Mouse (Mus musculus) gastrocnemius, adult 2 months (tissue): ENCODE results near the gene Def8. TPM values are rescaled to one million over a fixed set of nuclear protein-coding genes. Genes with fewer than 3 reads are reported as not detected.
"Not testable (repeated sequence)": the region's sequence is repeated elsewhere in the genome, so short reads cannot be mapped to it uniquely, and the experiment has no call there.

Experiments
- DNase-seq: peaks from one replicate; pipeline ENCODE4 v3.0.0; 2022
- H3K27ac ChIP-seq: fragments of 200-600 bp; 2 replicates; pipeline ENCODE4 v1.8.1; 2022; ENCODE audit warnings: mild to moderate bottlenecking
- H3K4me3 ChIP-seq: fragments of 200-600 bp; 2 replicates; pipeline ENCODE4 v1.8.1; 2022; ENCODE audit warnings: mild to moderate bottlenecking, moderate library complexity
- CTCF ChIP-seq: fragments of 200-600 bp; IDR thresholded peaks from 2 replicates; pipeline ENCODE4 v1.8.1; 2022; ENCODE audit warnings: antibody characterized with exemption, mild to moderate bottlenecking, moderate library complexity
- intact Hi-C: fragments of 180-260 bp; cut with DNase I; formaldehyde crosslinking; loops from one replicate; pipeline ENCODE4 v1.15.1; 2025
- total RNA-seq, 2 experiments: library from RNA; stranded (reverse); gene quantifications; 2 replicates each; pipeline ENCODE4 v1.2.3; 2021

Def8 gene
- total RNA-seq, 2 experiments from 2014 or later = 38.5 to 39.1 TPM

DNA sequence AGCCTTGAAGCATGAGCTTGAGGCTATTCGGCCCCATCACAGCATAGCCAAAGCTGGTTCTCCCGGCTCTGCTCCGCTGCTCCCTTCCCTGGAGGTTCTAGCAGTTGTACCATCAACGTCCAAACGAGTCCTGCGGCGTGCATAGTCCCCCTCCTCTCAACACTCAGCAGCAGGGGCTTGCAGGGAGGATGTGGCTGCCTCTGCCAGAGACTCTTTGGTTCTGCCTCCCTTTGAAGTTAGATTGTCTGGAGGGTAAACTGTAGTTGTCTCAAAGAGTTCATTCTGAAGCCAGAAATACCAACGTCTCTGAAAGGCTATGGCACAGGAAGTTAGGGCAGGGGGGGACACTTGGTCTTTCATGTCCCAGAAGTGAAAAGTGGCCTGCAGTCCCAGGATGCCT, 18.8 kb upstream of the Def8 start:
- H3K4me3 ChIP-seq = no peak overlapping the region
- TF ChIP-seq CTCF = no peak
- DNase-seq = no peak
- intact Hi-C loops = no loop called here
- no peak overlapping the region for H3K27ac ChIP-seq

DNA sequence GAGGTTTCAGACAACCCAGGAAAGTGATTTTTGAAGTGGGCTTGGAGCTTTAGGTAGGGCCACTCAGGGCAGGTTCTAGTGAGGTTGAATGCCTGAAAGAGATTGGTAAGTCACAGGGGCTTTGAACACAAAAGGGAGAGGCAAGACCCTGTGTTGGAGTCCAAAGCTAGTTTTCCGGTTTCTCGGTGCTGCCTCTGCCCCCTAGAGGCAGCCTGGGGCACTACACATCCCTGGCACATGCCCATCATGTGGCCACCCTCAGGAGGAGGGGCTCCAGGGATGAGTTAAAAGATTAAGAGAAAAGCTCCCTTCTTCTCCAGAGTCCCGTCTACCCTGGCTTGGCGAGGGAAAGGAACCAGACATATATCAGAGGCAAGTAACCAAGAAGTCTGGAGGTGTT, 16.5 kb upstream of the Def8 start, which contains the start of gene Mc1r:
Gene Mc1r (plus strand): TSS at position 322 of the 400 bp plus-strand sequence.
- TF ChIP-seq CTCF = peak; percentile 95

DNA sequence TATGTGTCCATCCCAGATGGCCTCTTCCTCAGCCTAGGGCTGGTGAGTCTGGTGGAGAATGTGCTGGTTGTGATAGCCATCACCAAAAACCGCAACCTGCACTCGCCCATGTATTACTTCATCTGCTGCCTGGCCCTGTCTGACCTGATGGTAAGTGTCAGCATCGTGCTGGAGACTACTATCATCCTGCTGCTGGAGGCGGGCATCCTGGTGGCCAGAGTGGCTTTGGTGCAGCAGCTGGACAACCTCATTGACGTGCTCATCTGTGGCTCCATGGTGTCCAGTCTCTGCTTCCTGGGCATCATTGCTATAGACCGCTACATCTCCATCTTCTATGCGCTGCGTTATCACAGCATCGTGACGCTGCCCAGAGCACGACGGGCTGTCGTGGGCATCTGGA, 15.7 kb upstream of the Def8 start:
- peak; percentile 11 for DNase-seq
- intact Hi-C loops = no loop called here
- no peak for TF ChIP-seq CTCF
- no peak overlapping the region for H3K27ac ChIP-seq
- H3K4me3 ChIP-seq = no peak overlapping the region

More for the DNA sequence above, 16.5 kb upstream of the Def8 start, which contains the start of gene Mc1r:
- Histone ChIP-seq H3K4me3 (peak within 1 kb of the TSS; percentile 40), H3K27ac (no peak within 1 kb of the TSS)
- intact Hi-C loops = no loop called here
- peak; percentile 72 for DNase-seq

DNA sequence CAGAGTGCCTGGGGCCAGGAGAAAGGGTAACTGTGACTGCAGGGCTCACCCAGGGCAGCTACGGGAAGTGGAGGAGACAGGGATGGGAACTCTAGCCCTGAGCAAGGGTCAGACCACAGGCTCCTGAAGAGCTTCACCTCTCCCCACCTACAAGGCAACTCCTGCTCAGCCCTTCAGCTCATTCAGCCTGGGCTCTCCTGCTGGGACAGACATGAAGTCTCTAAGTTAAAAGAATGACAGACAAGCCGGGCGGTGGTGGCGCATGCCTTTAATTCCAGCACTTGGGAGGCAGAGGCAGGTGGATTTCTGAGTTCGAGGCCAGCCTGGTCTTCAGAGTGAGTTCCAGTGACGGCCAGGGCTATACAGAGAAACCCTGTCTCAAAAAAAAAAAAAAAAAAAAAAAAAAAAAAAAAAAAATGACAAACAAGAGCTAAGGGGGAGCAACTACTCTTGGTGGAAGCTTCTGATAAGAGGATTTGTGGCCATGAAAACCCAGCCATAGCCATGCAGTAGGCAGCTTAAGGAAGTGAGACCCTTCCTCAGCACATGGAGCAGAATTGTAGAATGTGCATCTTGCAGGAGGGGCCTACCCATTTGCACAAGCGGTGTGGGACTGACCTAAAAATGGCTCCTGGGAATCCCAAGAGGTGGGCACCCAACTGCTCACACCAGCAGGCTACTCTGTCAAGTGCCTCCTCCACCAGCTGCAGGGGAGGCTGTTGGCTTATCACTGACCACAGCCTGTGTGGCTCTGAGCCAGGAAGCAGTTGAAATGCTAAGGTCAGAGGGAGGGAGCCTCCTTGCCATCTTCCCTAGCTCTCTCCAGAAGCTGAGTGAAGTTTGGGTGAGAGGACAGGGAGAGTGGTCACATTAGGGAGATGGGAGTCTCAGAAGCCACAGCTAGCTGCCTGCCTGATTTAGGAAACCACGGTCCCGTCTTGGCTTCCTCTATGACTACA, 14.5 kb upstream of the Def8 start:
- peak; percentile 17 for DNase-seq
- TF ChIP-seq CTCF = no peak
- intact Hi-C loops = no loop called here
- no peak overlapping the region for H3K27ac ChIP-seq
- H3K4me3 ChIP-seq = no peak overlapping the region

DNA sequence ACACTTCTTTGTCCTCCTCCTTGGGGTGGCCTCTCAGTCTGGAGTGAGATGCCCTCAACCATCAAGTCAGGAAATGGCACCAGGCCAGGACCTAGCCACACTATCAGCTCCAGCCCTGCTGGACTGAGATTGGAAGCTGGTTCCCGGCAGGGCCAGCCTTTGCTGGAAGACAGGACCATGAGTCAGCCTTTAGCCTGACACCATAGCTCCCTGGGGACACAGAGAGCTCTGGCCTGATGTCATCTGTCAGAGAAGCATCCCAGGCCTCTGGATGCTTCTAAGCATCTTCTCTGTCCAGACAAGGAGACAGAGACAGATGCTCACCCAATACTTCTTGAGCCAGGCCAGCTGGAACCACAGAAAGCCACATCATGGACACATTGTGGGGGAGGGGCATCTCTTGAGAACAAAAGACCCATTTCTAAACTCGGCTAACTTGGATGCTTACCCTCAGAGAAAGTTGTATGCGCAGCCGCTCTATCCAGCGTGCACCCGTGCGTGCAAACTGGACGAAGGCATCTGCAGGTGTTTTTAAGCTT, 13.2 kb upstream of the Def8 start:
- intact Hi-C loops = no loop called here
- Histone ChIP-seq H3K4me3 (no peak overlapping the region), H3K27ac (no peak overlapping the region)

DNA sequence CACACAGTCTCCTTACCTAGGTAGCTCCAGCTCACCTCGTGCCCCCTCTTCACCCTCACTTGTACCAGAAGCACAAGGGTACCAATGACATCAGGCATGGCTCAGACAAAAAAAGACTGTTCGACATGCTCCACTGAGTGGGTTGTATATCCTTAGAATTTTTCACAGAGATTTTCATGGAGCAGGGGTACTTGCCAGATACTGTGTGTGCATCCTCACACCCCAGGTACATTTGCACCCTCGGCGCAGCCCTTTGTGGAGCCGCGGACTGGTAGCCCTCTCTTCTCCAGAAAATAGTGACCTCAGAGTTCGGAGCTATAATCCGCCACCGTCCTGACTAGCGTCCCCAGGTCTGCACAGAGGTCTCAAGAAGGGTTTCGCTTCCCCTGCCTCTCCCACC, 12.5 kb upstream of the Def8 start:
- no peak for TF ChIP-seq CTCF
- no peak overlapping the region for H3K27ac ChIP-seq
- H3K4me3 ChIP-seq = peak overlapping the region; percentile 57
- DNase-seq = peak; percentile 15
- intact Hi-C loops = no loop called here

More for the DNA sequence above, 13.2 kb upstream of the Def8 start:
- no peak for TF ChIP-seq CTCF
- peak; percentile 62 for DNase-seq

DNA sequence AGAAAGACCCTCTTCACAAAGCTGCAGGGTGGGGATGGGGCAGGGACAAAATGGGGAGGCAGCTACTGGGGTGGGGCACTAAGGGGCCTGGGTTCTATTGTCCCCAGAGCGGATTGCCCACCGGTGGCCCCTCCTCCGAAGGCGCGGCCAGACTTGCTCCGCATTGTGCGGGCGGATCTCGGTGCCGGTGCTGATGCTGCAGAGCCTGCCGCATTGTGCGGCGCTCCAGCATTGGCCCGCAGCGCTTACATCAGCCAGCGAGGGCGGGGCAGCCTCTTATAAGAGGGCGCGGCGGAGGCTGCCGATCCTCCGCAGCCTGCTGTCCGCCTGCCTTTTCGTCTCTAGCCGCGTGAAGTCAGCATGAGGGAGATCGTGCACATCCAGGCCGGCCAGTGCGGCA, 12.1 kb upstream of the Def8 start, which contains the start of gene Tubb3:
Gene Tubb3 (plus strand): TSS at position 179 of the 400 bp plus-strand sequence.
- intact Hi-C loops = no loop called here

DNA sequence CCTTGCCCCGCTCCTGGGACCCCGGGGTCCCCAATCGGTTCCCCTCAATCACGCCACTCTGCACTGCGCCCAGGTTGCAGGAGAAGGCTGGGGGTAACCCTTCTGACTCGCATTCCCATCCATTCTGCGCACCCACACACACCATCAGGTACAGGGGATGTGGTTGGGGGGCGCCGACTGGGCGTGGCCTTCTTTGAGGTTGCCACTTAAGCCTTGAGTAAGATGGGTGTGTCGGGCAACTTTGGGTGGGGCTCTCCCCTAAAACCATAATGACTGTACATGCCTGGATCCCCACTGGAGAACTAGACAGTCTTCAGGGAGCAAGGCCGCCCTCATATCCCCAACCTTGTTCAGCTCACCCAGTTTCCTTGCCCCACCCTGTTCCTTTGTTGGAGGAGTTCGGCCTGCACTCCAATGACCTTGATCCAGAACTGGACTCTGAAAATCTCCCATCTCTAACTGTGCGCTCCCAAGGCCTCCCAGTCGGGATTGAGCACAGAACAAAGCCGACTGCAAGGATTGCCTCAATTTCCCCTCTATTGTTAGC, 11.5 kb upstream of the Def8 start:
- no peak for TF ChIP-seq CTCF
- Histone ChIP-seq H3K27ac (no peak overlapping the region), H3K4me3 (peak overlapping the region; percentile 57)
- intact Hi-C loops = no loop called here
- no peak for DNase-seq

More for the DNA sequence above, 12.1 kb upstream of the Def8 start, which contains the start of gene Tubb3:
- DNase-seq = peak; percentile 62
- no peak for TF ChIP-seq CTCF
- Histone ChIP-seq H3K27ac (no peak within 1 kb of the TSS), H3K4me3 (peak within 1 kb of the TSS; percentile 57)

DNA sequence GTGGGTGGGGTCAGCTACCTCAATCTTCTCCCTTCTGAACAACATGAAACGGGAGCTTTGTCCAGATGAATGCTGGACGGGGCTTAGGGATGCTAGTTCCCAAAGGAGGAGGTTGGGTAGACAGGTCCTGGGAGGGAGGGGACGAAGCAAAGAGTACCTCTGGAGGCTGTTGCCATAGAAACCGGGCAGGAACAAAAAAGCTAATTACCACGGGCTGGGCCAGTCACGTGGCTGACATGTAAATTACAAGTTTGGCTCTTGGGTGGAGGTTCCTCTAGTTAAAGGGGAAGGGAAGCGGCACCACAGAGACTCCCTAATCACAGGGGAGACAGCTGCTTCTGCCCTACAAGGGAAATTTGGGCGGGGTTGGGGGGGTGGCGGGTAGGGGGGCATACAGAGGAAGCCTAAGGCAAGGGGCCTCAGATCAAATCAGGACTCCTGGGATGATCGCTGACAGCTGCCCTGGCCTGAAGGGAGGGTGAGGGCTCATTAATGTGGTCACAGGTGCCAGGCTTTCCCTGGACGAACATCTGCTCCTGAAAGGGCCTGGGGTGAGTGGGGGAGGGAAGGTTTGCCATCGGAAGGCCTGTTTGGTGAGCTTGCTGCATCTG, 10.7 kb upstream of the Def8 start:
- TF ChIP-seq CTCF = no peak
- intact Hi-C loops = no loop called here
- peak; percentile 16 for DNase-seq
- no peak overlapping the region for H3K27ac ChIP-seq
- H3K4me3 ChIP-seq = no peak overlapping the region

DNA sequence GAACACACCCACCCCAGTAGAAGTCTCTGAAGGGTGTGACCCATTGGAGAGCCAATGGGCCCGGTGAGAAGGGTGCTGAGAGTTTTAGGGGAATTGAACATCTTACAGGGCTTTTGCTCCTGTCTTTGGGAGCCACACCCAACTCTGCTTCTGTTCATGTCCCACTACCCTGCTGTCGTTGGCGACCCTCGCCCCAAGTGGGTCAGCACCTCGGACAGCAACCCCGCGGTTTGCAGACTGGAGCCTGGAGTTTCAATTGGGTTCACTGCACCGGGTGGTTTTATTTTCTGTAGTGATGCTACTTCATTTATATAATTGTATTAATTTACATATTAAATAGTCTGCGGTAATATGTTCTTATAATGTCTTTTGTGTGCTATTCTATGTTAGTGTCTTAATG, 9.1 kb upstream of the Def8 start:
- no peak overlapping the region for H3K4me3 ChIP-seq
- TF ChIP-seq CTCF = no peak
- intact Hi-C loops = no loop called here
- no peak overlapping the region for H3K27ac ChIP-seq
- DNase-seq = no peak

DNA sequence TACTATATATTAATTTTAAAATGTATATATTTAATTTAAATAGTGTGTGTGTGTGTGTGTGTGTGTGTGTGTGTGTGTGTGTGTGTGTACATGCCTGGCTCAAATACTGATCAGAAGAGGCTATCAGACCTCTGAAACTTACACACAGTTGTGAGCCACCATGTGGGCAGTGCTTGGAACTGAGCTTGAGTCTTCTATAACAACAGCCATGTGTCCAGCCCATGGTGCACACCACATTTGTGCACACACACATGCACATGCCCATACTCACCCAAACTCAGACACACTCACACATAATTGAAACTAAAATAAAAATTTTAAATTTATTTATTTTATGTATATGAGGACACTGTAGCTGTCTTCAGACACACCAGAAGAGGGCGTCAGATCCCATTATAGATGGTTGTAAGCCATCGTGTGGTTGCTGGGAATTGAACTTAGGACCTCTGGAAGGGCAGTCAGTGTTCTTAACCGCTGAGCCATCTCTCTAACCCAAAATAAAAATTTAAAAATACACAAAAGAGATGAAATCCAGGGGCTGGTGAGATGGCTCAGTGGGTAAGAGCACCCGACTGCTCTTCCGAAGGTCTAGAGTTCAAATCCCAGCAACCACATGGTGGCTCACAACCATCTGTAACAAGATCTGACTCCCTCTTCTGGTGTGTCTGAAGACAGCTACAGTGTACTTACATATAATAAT, 8.2 kb upstream of the Def8 start:
- H3K27ac ChIP-seq, DNase-seq, H3K4me3 ChIP-seq, intact Hi-C loops: not testable (repeated sequence)
